Mouse (Mus musculus) bone marrow macrophage, adult 2 months (primary cell): ENCODE results near the gene Ccn6.

Experiments used
- CTCF ChIP-seq: IDR thresholded peaks from 2 replicates; pipeline ENCODE4 v1.5.1; 2012; ENCODE audit warnings: low read depth, mild to moderate bottlenecking, low read length, moderate library complexity
- POLR2A ChIP-seq: IDR thresholded peaks from 2 replicates; pipeline ENCODE4 v1.6.1; 2012; ENCODE audit warnings: mild to moderate bottlenecking, low read depth, low read length, borderline replicate concordance

- TF ChIP-seq CTCF (no peak), POLR2A (no peak)
Measured at GRCm38 (mm10) chr10:39173077-39173476, 9.5 kb upstream of the Ccn6 start.
